Mouse (Mus musculus): Measurements from ENCODE around the gene Tmem107. TPM values are rescaled to one million over a fixed set of nuclear protein-coding genes. Genes with fewer than 3 reads are reported as not detected.
A peak's percentile ranks its signal among the peaks of the same experiment; 100 is the strongest.

Gene Tmem107
- polyA plus RNA-seq, 1 experiment from 2014 or later, result 14.5 TPM

GRCm38 (mm10) chr11:69096360-69096986 lies 25.9 kb downstream of the Tmem107 start:
- H3K4me1 ChIP-seq (replicated peaks; ENCODE audit: control insufficient read depth, insufficient read depth, low read length), result peaks cover 11% of the 10 kb centered on the region; the same call in 1 of the 2 replicates
- H3K9me3 ChIP-seq (ENCODE audit: control insufficient read depth), result no peaks in the 10 kb centered on the region
- no peaks in the 10 kb centered on the region for H3K27me3 ChIP-seq (replicated peaks; ENCODE audit: control insufficient read depth, insufficient read depth, low read length)
- H3K4me3 ChIP-seq (ENCODE audit: low read depth, low read length), result peak overlapping the region; percentile 81
- H3K4me2 ChIP-seq (replicated peaks; ENCODE audit: low read depth), result peak overlapping the region; percentile 85
- H3K36me3 ChIP-seq (ENCODE audit: control insufficient read depth, insufficient read depth), result peaks cover 14% of the 10 kb centered on the region
- TF ChIP-seq CTCF (IDR thresholded peaks at IDR 0.05; ENCODE audit: low read depth), result no peak
- peak overlapping the region; percentile 96 for H3K9ac ChIP-seq (ENCODE audit: low read depth, low read length)
- 8% methylated on average over 9 of the region's 9 CpGs for WGBS
- peak; percentile 39 for ATAC-seq
- peak overlapping the region; percentile 99 for H3K27ac ChIP-seq (ENCODE audit: low read depth, low read length)

- WGBS, result under 1% methylated on average over 29 of the region's 29 CpGs
These were observed 26.6 kb downstream of the Tmem107 start for GRCm38 (mm10) chr11:69096987-69097900.

GRCm38 (mm10) chr11:69098039-69098761 lies 27.6 kb downstream of the Tmem107 start:
- 21% methylated on average over 8 of the region's 8 CpGs for WGBS
- Histone ChIP-seq H3K4me3 (ENCODE audit: low read depth, low read length) (peak overlapping the region; percentile 56), H3K4me1 (replicated peaks; ENCODE audit: control insufficient read depth, insufficient read depth, low read length) (peaks cover 11% of the 10 kb centered on the region; the same call in 1 of the 2 replicates), H3K4me2 (replicated peaks; ENCODE audit: low read depth) (peak overlapping the region; percentile 85), H3K9me3 (ENCODE audit: control insufficient read depth) (no peaks in the 10 kb centered on the region), H3K27me3 (replicated peaks; ENCODE audit: control insufficient read depth, insufficient read depth, low read length) (no peaks in the 10 kb centered on the region), H3K36me3 (ENCODE audit: control insufficient read depth, insufficient read depth) (peaks cover 31% of the 10 kb centered on the region), H3K9ac (ENCODE audit: low read depth, low read length) (peak overlapping the region; percentile 96), H3K27ac (ENCODE audit: low read depth, low read length) (peak overlapping the region; percentile 99)
- ATAC-seq, result no peak
- no peak for TF ChIP-seq CTCF (IDR thresholded peaks at IDR 0.05; ENCODE audit: low read depth)

More at GRCm38 (mm10) chr11:69096987-69097900, 26.6 kb downstream of the Tmem107 start:
- peaks cover 22% of the 10 kb centered on the region for H3K36me3 ChIP-seq (ENCODE audit: control insufficient read depth, insufficient read depth)
- H3K4me1 ChIP-seq (replicated peaks; ENCODE audit: control insufficient read depth, insufficient read depth, low read length), result peaks cover 11% of the 10 kb centered on the region; the same call in 1 of the 2 replicates
- H3K9me3 ChIP-seq (ENCODE audit: control insufficient read depth), result no peaks in the 10 kb centered on the region
- H3K9ac ChIP-seq (ENCODE audit: low read depth, low read length), result peak overlapping the region; percentile 96
- H3K4me3 ChIP-seq (ENCODE audit: low read depth, low read length), result peak overlapping the region; percentile 81
- peak overlapping the region; percentile 99 for H3K27ac ChIP-seq (ENCODE audit: low read depth, low read length)
- peak; percentile 69 for ATAC-seq
- no peaks in the 10 kb centered on the region for H3K27me3 ChIP-seq (replicated peaks; ENCODE audit: control insufficient read depth, insufficient read depth, low read length)
- TF ChIP-seq CTCF (IDR thresholded peaks at IDR 0.05; ENCODE audit: low read depth), result no peak
- peak overlapping the region; percentile 85 for H3K4me2 ChIP-seq (replicated peaks; ENCODE audit: low read depth)

- Histone ChIP-seq H3K9me3 (ENCODE audit: control insufficient read depth) (no peaks in the 10 kb centered on the region), H3K4me1 (replicated peaks; ENCODE audit: control insufficient read depth, insufficient read depth, low read length) (peaks cover 11% of the 10 kb centered on the region; the same call in 1 of the 2 replicates), H3K27ac (ENCODE audit: low read depth, low read length) (peak overlapping the region; percentile 99), H3K9ac (ENCODE audit: low read depth, low read length) (peak overlapping the region; percentile 84), H3K36me3 (ENCODE audit: control insufficient read depth, insufficient read depth) (peaks cover 36% of the 10 kb centered on the region), H3K27me3 (replicated peaks; ENCODE audit: control insufficient read depth, insufficient read depth, low read length) (no peaks in the 10 kb centered on the region), H3K4me3 (ENCODE audit: low read depth, low read length) (peak overlapping the region; percentile 56), H3K4me2 (replicated peaks; ENCODE audit: low read depth) (peak overlapping the region; percentile 85)
- WGBS, result 1% methylated on average over 19 of the region's 19 CpGs
- ATAC-seq, result peak; percentile 35
- TF ChIP-seq CTCF (IDR thresholded peaks at IDR 0.05; ENCODE audit: low read depth), result no peak
These were observed 28.1 kb downstream of the Tmem107 start for GRCm38 (mm10) chr11:69098762-69099091.

GRCm38 (mm10) chr11:69099177-69099914 lies 28.7 kb downstream of the Tmem107 start:
- peak overlapping the region; percentile 84 for H3K9ac ChIP-seq (ENCODE audit: low read depth, low read length)
- H3K4me3 ChIP-seq (ENCODE audit: low read depth, low read length), result peak overlapping the region; percentile 56
- no peak for ATAC-seq
- no peaks in the 10 kb centered on the region for H3K27me3 ChIP-seq (replicated peaks; ENCODE audit: control insufficient read depth, insufficient read depth, low read length)
- H3K9me3 ChIP-seq (ENCODE audit: control insufficient read depth), result no peaks in the 10 kb centered on the region
- H3K36me3 ChIP-seq (ENCODE audit: control insufficient read depth, insufficient read depth), result peaks cover 43% of the 10 kb centered on the region
- H3K4me2 ChIP-seq (replicated peaks; ENCODE audit: low read depth), result peak overlapping the region; percentile 85
- peaks cover 9% of the 10 kb centered on the region; the same call in 1 of the 2 replicates for H3K4me1 ChIP-seq (replicated peaks; ENCODE audit: control insufficient read depth, insufficient read depth, low read length)
- WGBS, result 1% methylated on average over 22 of the region's 22 CpGs
- H3K27ac ChIP-seq (ENCODE audit: low read depth, low read length), result peak overlapping the region; percentile 99
- TF ChIP-seq CTCF (IDR thresholded peaks at IDR 0.05; ENCODE audit: low read depth), result no peak
